Mouse (Mus musculus) limb, embryonic 14.5 days (tissue): Measurements from ENCODE around the gene Serping1. TPM values are rescaled to one million over a fixed set of nuclear protein-coding genes. Genes with fewer than 3 reads are reported as not detected.

Source experiments
- ATAC-seq: fragments of 200-750 bp; cut with Nextera tagmentation; 2 replicates; pipeline ENCODE4 v1.8.0; 2017; ENCODE audit warnings: low read depth, moderate number of reproducible peaks, moderate TSS enrichment; ENCODE audit not compliant: low FRiP score
- DNase-seq: peaks from one replicate; pipeline ENCODE4 v3.0.0-alpha.2; 2015; ENCODE audit warnings: low spot score
- H3K27ac ChIP-seq: fragments of 300-500 bp; sonication (generic); replicated peaks from 2 replicates; pipeline ENCODE4 v1.5.1; 2014; ENCODE audit warnings: low read depth, mild to moderate bottlenecking, low read length, moderate library complexity, mixed read lengths
- H3K27me3 ChIP-seq: fragments of 300-500 bp; sonication (generic); 2 replicates; pipeline ENCODE4 v1.6.1; 2014; ENCODE audit warnings: low read length, mixed read lengths; ENCODE audit not compliant: control insufficient read depth, insufficient read depth
- H3K36me3 ChIP-seq: fragments of 300-500 bp; sonication (generic); 2 replicates; pipeline ENCODE4 v1.6.1; 2014; ENCODE audit warnings: mild to moderate bottlenecking, low read length, moderate library complexity, mixed read lengths; ENCODE audit not compliant: control insufficient read depth, insufficient read depth
- H3K4me1 ChIP-seq: fragments of 300-500 bp; sonication (generic); 2 replicates; pipeline ENCODE4 v1.6.1; 2014; ENCODE audit warnings: antibody characterized with exemption, low read length, mixed read lengths; ENCODE audit not compliant: control insufficient read depth, insufficient read depth
- H3K4me2 ChIP-seq: fragments of 300-500 bp; sonication (generic); replicated peaks from 2 replicates; pipeline ENCODE4 v1.6.1; 2014; ENCODE audit warnings: low read depth, mild to moderate bottlenecking, low read length, moderate library complexity; ENCODE audit not compliant: severe bottlenecking
- H3K4me3 ChIP-seq: fragments of 300-500 bp; sonication (generic); replicated peaks from 2 replicates; pipeline ENCODE4 v1.5.1; 2014; ENCODE audit warnings: low read length
- H3K9ac ChIP-seq: fragments of 300-500 bp; sonication (generic); 2 replicates; pipeline ENCODE4 v1.6.1; 2014; ENCODE audit warnings: mild to moderate bottlenecking, low read depth, low read length, moderate library complexity; ENCODE audit not compliant: severe bottlenecking
- H3K9me3 ChIP-seq: fragments of 300-500 bp; sonication (generic); 2 replicates; pipeline ENCODE4 v1.6.1; 2016; ENCODE audit warnings: low read length; ENCODE audit not compliant: control insufficient read depth
- POLR2A ChIP-seq: fragments of 200-500 bp; IDR thresholded peaks from 2 replicates; pipeline ENCODE4 v1.8.0; 2012; ENCODE audit warnings: inconsistent platforms, mild to moderate bottlenecking, moderate library complexity, borderline replicate concordance; ENCODE audit not compliant: insufficient read depth, insufficient read length; ENCODE audit errors: extremely low read depth
- WGBS: fragments of 180-500 bp; shearing (Covaris S2); extraction: QIAGEN DNeasy Blood & Tissue Kit; methylation state at CpG from one replicate; pipeline ENCODE4 v1.1.7; 2014; 5-methylcytosine and 5-hydroxymethylcytosine counted together
- polyA plus RNA-seq, 2 experiments: library from polyadenylated mRNA; depleted of rRNA in 1 of 2; stranded (reverse) in 1 of 2; unstranded in 1 of 2; fragments of >200 nt; fragmentation: Nextera tagmentation in 1 of 2; extraction: Ambion mirVana in 1 of 2; gene quantifications; 2 replicates each; pipeline versions ENCODE4 v1.2.1 to v1.2.3; 2012 to 2014

Gene Serping1
- polyA plus RNA-seq, 2 experiments = 38.9 to 44.1 TPM

DNA sequence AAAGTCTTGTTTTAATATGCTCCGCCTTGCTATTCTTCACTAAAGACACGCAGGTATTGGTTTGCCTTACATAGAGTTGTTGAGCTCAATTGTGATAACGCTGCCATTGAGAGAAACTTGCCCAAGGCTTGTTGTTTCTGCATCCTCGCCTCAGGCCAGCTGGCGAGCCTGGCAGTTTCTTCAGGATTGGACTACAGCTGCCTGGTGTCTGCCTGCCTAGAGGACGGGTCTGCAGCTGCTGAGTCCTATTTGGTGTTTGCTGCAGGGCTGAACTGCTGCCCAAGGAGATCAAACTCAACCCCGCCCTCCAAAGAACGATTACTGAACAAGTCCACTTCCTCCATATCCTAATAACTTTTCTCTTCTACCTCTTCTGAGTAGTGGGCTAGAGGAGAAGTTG lies 14.5 kb downstream of the Serping1 start:
- H3K4me2 ChIP-seq = no peak overlapping the region
- H3K4me3 ChIP-seq = no peak overlapping the region
- no peaks in the 10 kb centered on the region for H3K36me3 ChIP-seq
- no peaks in the 10 kb centered on the region for H3K27me3 ChIP-seq
- TF ChIP-seq POLR2A = no peak
- H3K9me3 ChIP-seq = no peaks in the 10 kb centered on the region
- no peak for ATAC-seq
- WGBS = 63% methylated on average over 8 of the region's 8 CpGs
- DNase-seq = no peak
- H3K4me1 ChIP-seq = no peaks in the 10 kb centered on the region
- no peak overlapping the region for H3K27ac ChIP-seq
- H3K9ac ChIP-seq = no peak overlapping the region

GRCm38 (mm10) chr2:84758542-84759127 lies 16.6 kb downstream of the Serping1 start:
- Histone ChIP-seq H3K27ac (no peak overlapping the region), H3K27me3 (no peaks in the 10 kb centered on the region), H3K36me3 (no peaks in the 10 kb centered on the region), H3K4me3 (no peak overlapping the region), H3K9me3 (no peaks in the 10 kb centered on the region), H3K9ac (no peak overlapping the region), H3K4me2 (no peak overlapping the region), H3K4me1 (no peaks in the 10 kb centered on the region)
- 2% methylated on average over 2 of the region's 2 CpGs for whole genome bisulfite sequencing
- no peak for TF ChIP-seq POLR2A
- ATAC-seq (peak; percentile 77), DNase-seq (peak; percentile 72)

- ATAC-seq (no peak), DNase-seq (no peak)
- Histone ChIP-seq H3K4me2 (no peak overlapping the region), H3K27ac (no peak overlapping the region), H3K27me3 (no peaks in the 10 kb centered on the region), H3K36me3 (no peaks in the 10 kb centered on the region), H3K9ac (no peak overlapping the region), H3K9me3 (no peaks in the 10 kb centered on the region), H3K4me3 (no peak overlapping the region), H3K4me1 (no peaks in the 10 kb centered on the region)
- 55% methylated on average over 7 of the region's 7 CpGs for WGBS
- no peak for TF ChIP-seq POLR2A
These were observed 18.1 kb downstream of the Serping1 start for GRCm38 (mm10) chr2:84757026-84757682.

DNA sequence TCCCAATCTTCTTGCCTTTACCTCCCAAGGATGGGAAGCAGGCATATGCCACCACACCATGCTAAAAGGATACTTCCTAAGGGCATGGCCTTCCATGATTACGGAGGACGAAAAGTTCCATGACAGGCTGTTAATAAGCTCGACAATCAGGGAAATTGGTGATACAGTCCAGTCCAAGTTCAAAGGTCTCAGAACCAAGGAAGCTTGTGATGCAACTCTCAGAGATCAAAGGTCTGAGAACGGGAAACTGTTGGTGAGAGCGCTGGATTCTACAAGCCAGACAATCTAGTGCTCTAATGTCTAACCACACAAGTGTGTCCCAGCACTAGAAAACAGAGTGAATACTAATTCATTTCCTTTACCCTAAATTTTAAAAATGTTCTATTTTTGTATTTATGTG lies 19.0 kb downstream of the Serping1 start:
- no peak overlapping the region for H3K9ac ChIP-seq
- H3K27me3 ChIP-seq = no peaks in the 10 kb centered on the region
- no peak overlapping the region for H3K4me2 ChIP-seq
- no peaks in the 10 kb centered on the region for H3K4me1 ChIP-seq
- no peak for DNase-seq
- no peak overlapping the region for H3K4me3 ChIP-seq
- 65% methylated on average over 5 of the region's 5 CpGs for WGBS
- H3K36me3 ChIP-seq = no peaks in the 10 kb centered on the region
- H3K9me3 ChIP-seq = no peaks in the 10 kb centered on the region
- ATAC-seq = no peak
- H3K27ac ChIP-seq = no peak overlapping the region
- TF ChIP-seq POLR2A = no peak

DNA sequence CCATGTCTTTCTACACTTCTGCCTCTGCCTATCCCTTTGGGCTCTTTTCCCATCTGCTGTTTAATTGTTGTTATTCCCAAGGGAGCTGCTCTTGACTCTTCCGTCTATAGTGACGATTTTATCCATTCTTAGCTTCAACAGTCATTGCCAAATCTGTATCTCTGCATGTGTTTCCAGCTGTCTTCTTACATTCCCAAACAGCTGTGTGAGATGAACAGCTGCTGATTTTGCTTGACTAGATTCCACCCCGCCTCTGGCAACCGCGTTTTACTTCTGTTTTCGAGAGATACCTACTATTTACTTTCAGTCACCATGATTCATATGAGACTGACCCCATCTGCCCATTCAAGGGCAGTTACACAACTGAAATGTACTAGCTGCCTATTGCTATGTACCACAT lies 25.1 kb downstream of the Serping1 start:
- no peaks in the 10 kb centered on the region for H3K36me3 ChIP-seq
- peak; percentile 75 for ATAC-seq
- 73% methylated on average over 6 of the region's 6 CpGs for WGBS
- H3K4me3 ChIP-seq = no peak overlapping the region
- no peak overlapping the region for H3K27ac ChIP-seq
- no peak overlapping the region for H3K9ac ChIP-seq
- no peak overlapping the region for H3K4me2 ChIP-seq
- DNase-seq = peak; percentile 49
- TF ChIP-seq POLR2A = no peak
- no peaks in the 10 kb centered on the region for H3K27me3 ChIP-seq
- no peaks in the 10 kb centered on the region for H3K9me3 ChIP-seq
- H3K4me1 ChIP-seq = no peaks in the 10 kb centered on the region
